Mouse (Mus musculus) myocyte (in vitro differentiated cells): ENCODE data around the gene Rnaseh2c.

Source experiments
- E2F4 ChIP-seq: IDR thresholded peaks from one replicate; pipeline ENCODE4 v1.6.1; 2011; ENCODE audit warnings: mild to moderate bottlenecking, control low read depth, moderate library complexity; ENCODE audit not compliant: insufficient read depth
- POLR2A ChIP-seq: IDR thresholded peaks from one replicate; pipeline ENCODE4 v1.6.1; 2011; ENCODE audit warnings: low read depth, mild to moderate bottlenecking, control low read depth, moderate library complexity; ENCODE audit not compliant: insufficient read length
- REST ChIP-seq: IDR thresholded peaks from one replicate; pipeline ENCODE4 v1.6.1; 2011; ENCODE audit warnings: mild to moderate bottlenecking, control low read depth, moderate library complexity; ENCODE audit not compliant: insufficient read depth, insufficient read length

DNA sequence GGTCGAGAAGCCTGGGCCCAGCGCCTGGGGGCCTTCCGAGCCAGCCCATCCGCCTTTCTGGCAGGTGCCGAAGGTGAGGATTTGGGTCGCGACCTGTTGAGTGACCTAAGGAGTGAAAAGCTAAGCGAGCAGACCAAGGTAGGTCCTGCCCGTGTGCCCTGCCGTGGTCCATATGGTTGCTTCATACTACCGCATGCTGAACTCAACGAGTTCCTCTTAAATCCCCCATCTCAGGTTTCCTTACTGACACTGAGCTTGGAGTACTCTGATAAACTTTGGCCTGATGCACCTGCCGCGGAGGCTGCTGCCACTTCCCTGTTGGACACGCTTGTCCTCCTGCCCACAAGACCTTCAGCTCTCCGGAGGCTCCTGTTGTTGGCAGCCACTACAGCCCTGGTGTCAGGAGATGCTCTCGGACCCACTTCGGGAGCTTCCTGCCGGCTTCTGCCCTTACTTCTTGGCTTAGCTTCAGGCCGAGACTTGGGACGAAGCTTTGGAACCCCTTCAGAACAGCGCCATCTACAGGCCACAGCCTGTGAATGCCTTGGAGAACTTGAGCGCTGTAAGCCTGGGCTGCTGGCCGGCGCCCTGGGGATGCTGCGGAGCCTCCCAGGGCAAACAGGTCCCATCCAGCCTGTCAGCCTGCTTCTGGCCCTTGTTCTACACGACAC is 33.1 kb upstream of the Rnaseh2c start:
- no peak for TF ChIP-seq POLR2A
- TF ChIP-seq E2F4 = no peak
- no peak for TF ChIP-seq REST
